Mouse (Mus musculus) retina, postnatal 7 days (tissue): ENCODE results near the gene Agr3.
A peak's percentile ranks its signal among the peaks of the same experiment; 100 is the strongest.

Experiments
- DNase-seq: peaks from one replicate; pipeline ENCODE4 v3.0.0-alpha.2; 2012; ENCODE audit warnings: low read depth, low spot score

Agr3 gene

GRCm38 (mm10) chr12:35983472-35983871, 58.1 kb downstream of the Agr3 start:
- no peak for DNase-seq

GRCm38 (mm10) chr12:35984743-35985142, 59.3 kb downstream of the Agr3 start:
- no peak for DNase-seq

- no peak for DNase-seq
Observed at GRCm38 (mm10) chr12:35992711-35993110, 67.3 kb downstream of the Agr3 start, which contains the start of gene Agr2. TSS of gene Agr2 (plus strand) at chr12:35992907.

- no peak for DNase-seq
Observed at GRCm38 (mm10) chr12:35993583-35993982, 68.2 kb downstream of the Agr3 start.

- DNase-seq: no peak
Observed at GRCm38 (mm10) chr12:35994098-35994497, 68.7 kb downstream of the Agr3 start.

- peak; percentile 32 for DNase-seq
Observed at GRCm38 (mm10) chr12:35995799-35996198, 70.4 kb downstream of the Agr3 start.
